In the genomic region with DNA sequence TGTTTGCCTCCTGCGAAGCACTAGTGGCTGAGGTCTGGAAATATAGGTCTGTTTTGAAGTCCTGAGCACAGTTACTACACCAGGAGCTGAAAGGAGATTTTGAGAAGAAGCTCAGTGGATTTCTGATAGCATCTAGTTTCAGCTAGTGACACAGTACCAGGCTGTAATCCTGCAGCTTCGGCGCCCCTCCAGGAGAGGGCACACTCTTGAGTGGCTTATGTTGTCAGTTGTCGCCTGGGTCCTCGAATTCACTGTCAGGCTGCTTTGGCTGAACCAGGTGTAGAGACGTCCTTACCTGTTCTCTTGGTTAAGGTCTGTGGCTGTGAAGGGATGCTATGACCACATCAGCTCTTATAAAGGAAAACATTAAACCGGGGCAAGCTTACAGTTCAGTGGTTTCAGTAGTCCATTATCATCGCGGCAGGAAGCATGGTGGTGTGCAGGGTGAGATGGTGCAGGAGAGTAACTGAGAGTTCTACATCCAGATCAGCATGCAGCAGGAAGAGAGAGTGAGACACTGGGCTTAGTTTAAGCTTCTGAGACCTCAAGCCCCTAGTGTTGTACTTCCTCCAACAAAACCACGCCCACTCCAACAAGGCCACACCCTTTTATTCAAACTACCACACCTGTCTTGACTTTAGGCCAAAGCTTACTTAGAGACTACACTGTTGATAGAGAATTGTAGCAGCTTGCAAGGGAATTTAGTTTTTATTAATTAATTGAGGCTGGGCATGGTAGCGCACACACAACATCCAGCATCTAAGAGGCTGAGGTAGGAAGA, we compare ENCODE assay signal across 18 mouse cellular contexts.
DNase-seq lines count a peak whose midpoint lies in the region; ATAC-seq and TF ChIP-seq lines count a peak whose summit lies in the region.
"Had no signal": no experiment of that assay in that cellular context is flagged by ENCODE, and none has a peak within 500 bp of the region (broad histone marks: within the 10 kb centered on the region; RNA-seq: fewer than 3 reads in every experiment).

No protein-coding gene starts in this region.

- no peak for DNase-seq in left cerebral cortex, adult 2 months (ENCODE audit: extremely low spot score in 1 of 2, low spot score in 2 of 2)
- no peak for DNase-seq in left cerebral cortex, postnatal 10 days (ENCODE audit: extremely low spot score in 1 of 2, low spot score in 2 of 2)
- peak; percentile 48 for DNase-seq in ES-CJ7 (ENCODE audit: low read depth, low spot score)
- DNase-seq in large intestine, adult 2 months (ENCODE audit: low read depth, low spot score) = peak; percentile 46
- DNase-seq in heart, adult 9 months (ENCODE audit: low spot score in 2 of 2) = no peak
- DNase-seq in cerebellum, adult 8-10 months = no peak
- DNase-seq: adrenal gland, adult 8-10 months; cerebellum, postnatal 10 days; heart, postnatal 10 days; layer of hippocampus, adult 9-11 months; lung, adult 2 months; thymus, postnatal 14 days had no signal

- no peaks in the 10 kb centered on the region for H3K36me3 ChIP-seq in stomach, embryonic 16.5 days (ENCODE audit: control insufficient read depth, insufficient read depth, low read length)

- no peak overlapping the region for H3K9ac ChIP-seq in stomach, embryonic 16.5 days (ENCODE audit: low read length)
- H3K9ac ChIP-seq: neural tube, embryonic 15.5 days had no signal

- no peaks in the 10 kb centered on the region for H3K27me3 ChIP-seq in stomach, embryonic 16.5 days (ENCODE audit: control insufficient read depth, insufficient read depth, low read length)
- H3K27me3 ChIP-seq: megakaryocyte, embryonic 14.5 days; neural tube, embryonic 15.5 days; Patski had no signal

- H3K4me2 ChIP-seq in stomach, embryonic 16.5 days (ENCODE audit: low read depth, low read length) = no peak overlapping the region
- H3K4me2 ChIP-seq: neural tube, embryonic 15.5 days had no signal

- no peak overlapping the region for H3K4me3 ChIP-seq in left cerebral cortex, adult 2 months
- no peak overlapping the region for H3K4me3 ChIP-seq in stomach, embryonic 16.5 days (replicated peaks; ENCODE audit: low read length)
- H3K4me3 ChIP-seq: embryonic facial prominence, embryonic 10.5 days; limb, embryonic 10.5 days; megakaryocyte, embryonic 14.5 days; neural tube, embryonic 15.5 days had no signal

- intact Hi-C loops in left cerebral cortex, adult 2 months (cut with DNase I) = no loop called here
- intact Hi-C loops in left cerebral cortex, postnatal 10 days (cut with DNase I) = no loop called here

- H3K27ac ChIP-seq in left cerebral cortex, adult 2 months = no peak overlapping the region
- H3K27ac ChIP-seq in stomach, embryonic 16.5 days (ENCODE audit: low read length) = no peak overlapping the region
- H3K27ac ChIP-seq: embryonic facial prominence, embryonic 10.5 days; limb, embryonic 10.5 days; neural tube, embryonic 15.5 days had no signal

- TF ChIP-seq CTCF in left cerebral cortex, adult 2 months (IDR thresholded peaks at IDR 0.05) = peak; percentile 12

- 78% methylated on average over 11 of the region's 11 CpGs for WGBS in large intestine, adult 2 months
- 90% methylated on average over 11 of the region's 11 CpGs for WGBS in stomach, embryonic 16.5 days

- peak; percentile 29; the same call in 1 of the 2 replicates for ATAC-seq in stomach, embryonic 16.5 days (ENCODE audit: insufficient read depth, low FRiP score)
- ATAC-seq: Patski had no signal

- no peaks in the 10 kb centered on the region for H3K9me3 ChIP-seq in stomach, embryonic 16.5 days (replicated peaks; ENCODE audit: control insufficient read depth, low read length)
- H3K9me3 ChIP-seq: embryonic facial prominence, embryonic 10.5 days; limb, embryonic 10.5 days; megakaryocyte, embryonic 14.5 days; neural tube, embryonic 15.5 days had no signal

- H3K4me1 ChIP-seq in stomach, embryonic 16.5 days (ENCODE audit: control insufficient read depth, insufficient read depth, low read length) = no peaks in the 10 kb centered on the region

Comparison
In these comparisons a context has a peak if more than half of its experiments do, and no peak if none do; other contexts are left out.
1. DNase-seq: peak in ES-CJ7 (single experiment) and large intestine, adult 2 months (single experiment); none in left cerebral cortex, adult 2 months (0 of 2), left cerebral cortex, postnatal 10 days (0 of 2), heart, adult 9 months (0 of 2) and cerebellum, adult 8-10 months (single experiment).